20 mouse cellular contexts compared by ENCODE assay signal in the genomic region with DNA sequence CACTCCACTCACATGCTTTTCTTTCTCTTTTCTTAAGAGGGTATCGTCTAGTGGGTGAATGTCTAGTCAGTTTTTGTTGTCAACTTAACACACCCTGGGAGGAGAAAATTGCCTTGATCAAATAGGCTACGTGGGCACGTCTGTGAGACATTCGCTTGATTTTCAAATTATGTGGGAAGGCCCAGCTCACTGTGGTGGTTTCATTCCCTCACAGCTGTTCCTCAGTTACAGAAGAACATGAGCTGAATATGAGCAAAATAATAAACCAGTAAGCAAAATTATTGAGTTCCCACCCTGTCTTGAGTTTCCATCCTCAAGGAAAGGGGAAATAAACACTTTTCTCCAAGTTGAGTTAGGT.
A peak's percentile ranks its signal among the peaks of the same experiment; 100 is the strongest.
DNase-seq lines count a peak whose midpoint lies in the region; TF ChIP-seq lines count a peak whose summit lies in the region.
"Had no signal": no experiment of that assay in that cellular context is flagged by ENCODE, and none has a peak within 500 bp of the region (broad histone marks: within the 10 kb centered on the region; RNA-seq: fewer than 3 reads in every experiment).

No protein-coding gene starts in this region.

- peak; percentile 23 for DNase-seq in layer of hippocampus, adult 11-12 months (ENCODE audit: low spot score)
- DNase-seq in layer of hippocampus, postnatal 10 days (ENCODE audit: low spot score in 2 of 2): no peak
- DNase-seq in left cerebral cortex, adult 2 months (ENCODE audit: extremely low spot score in 1 of 2, low spot score in 2 of 2): no peak
- DNase-seq in left cerebral cortex, postnatal 4 days: no peak
- DNase-seq in brain, adult 2 months (ENCODE audit: low read depth, low spot score): peak; percentile 59
- DNase-seq in embryo, embryonic 11 days: no peak
- DNase-seq: adrenal gland, adult 2 months; adrenal gland, postnatal 14 days; cerebellum, adult 8-10 months; cerebellum, postnatal 36 days; gastrocnemius, postnatal 25 days; heart, adult 18-20 months; heart, postnatal 14 days; heart, postnatal 4 days had no signal

- no peak for TF ChIP-seq CTCF in left cerebral cortex, adult 2 months (IDR thresholded peaks at IDR 0.05)
- TF ChIP-seq CTCF in cortical plate, adult 2 months (IDR thresholded peaks at IDR 0.05; ENCODE audit: extremely low read depth, insufficient read depth, low read length): no peak

- H3K27ac ChIP-seq in left cerebral cortex, adult 2 months: peak overlapping the region; percentile 28; the same call in 1 of the 2 replicates
- H3K27ac ChIP-seq in cortical plate, adult 2 months (ENCODE audit: insufficient read depth, low read length): peak overlapping the region; percentile 47; the same call in 1 of the 2 replicates
- H3K27ac ChIP-seq: embryonic facial prominence, embryonic 12.5 days; embryonic facial prominence, embryonic 15.5 days; heart, embryonic 13.5 days; hindbrain, embryonic 14.5 days; hindbrain, postnatal 0 days had no signal

- H3K4me3 ChIP-seq in left cerebral cortex, adult 2 months: no peak overlapping the region
- no peak overlapping the region for H3K4me3 ChIP-seq in cortical plate, adult 2 months (ENCODE audit: insufficient read depth, low read length)
- H3K4me3 ChIP-seq: embryonic facial prominence, embryonic 12.5 days; embryonic facial prominence, embryonic 15.5 days; heart, embryonic 13.5 days had no signal

- intact Hi-C loops in left cerebral cortex, adult 2 months (cut with DNase I): no loop called here
- intact Hi-C loops in left cerebral cortex, postnatal 4 days (cut with DNase I): no loop called here

- TF ChIP-seq POLR2A in cortical plate, adult 2 months (IDR thresholded peaks at IDR 0.05; ENCODE audit: extremely low read depth, insufficient read depth, low read length): no peak

- H3K4me1 ChIP-seq in cortical plate, adult 2 months (ENCODE audit: control insufficient read depth, insufficient read depth, low read length): peaks cover 2% of the 10 kb centered on the region; the same call in 1 of the 2 replicates
- H3K4me1 ChIP-seq: embryonic facial prominence, embryonic 12.5 days; embryonic facial prominence, embryonic 15.5 days; heart, embryonic 13.5 days had no signal

Comparison
In these comparisons a context has a peak if more than half of its experiments do, and no peak if none do; other contexts are left out.
1. DNase-seq: peak in layer of hippocampus, adult 11-12 months (single experiment) and brain, adult 2 months (single experiment); none in layer of hippocampus, postnatal 10 days (0 of 2), left cerebral cortex, adult 2 months (0 of 2), left cerebral cortex, postnatal 4 days (single experiment) and embryo, embryonic 11 days (single experiment).